Mouse (Mus musculus) ovary, adult 10 weeks (tissue): Measurements from ENCODE around the gene Ccr8. TPM values are rescaled to one million over a fixed set of nuclear protein-coding genes. Genes with fewer than 3 reads are reported as not detected.

Source experiments
- polyA plus RNA-seq: library from polyadenylated mRNA; stranded (reverse); fragments of 350-450 nt; fragmentation: Illumina TruSeq; extraction: RNeasy Lipid Tissue Mini Kit (QIAGEN cat#74804); gene quantifications from one replicate; pipeline ENCODE4 v1.2.3, GENCODE M21; 2014

The Ccr8 gene
- not detected for polyA plus RNA-seq

GRCm38 (mm10) chr9:120091696-120092238, at the start of gene Ccr8:
Gene Ccr8 (plus strand): TSS chr9:120092114.

GRCm38 (mm10) chr9:120069779-120070178, 22.1 kb upstream of the Ccr8 start, which contains the start of gene Cx3cr1:
Gene Cx3cr1 (minus strand): TSS chr9:120069879.

DNA sequence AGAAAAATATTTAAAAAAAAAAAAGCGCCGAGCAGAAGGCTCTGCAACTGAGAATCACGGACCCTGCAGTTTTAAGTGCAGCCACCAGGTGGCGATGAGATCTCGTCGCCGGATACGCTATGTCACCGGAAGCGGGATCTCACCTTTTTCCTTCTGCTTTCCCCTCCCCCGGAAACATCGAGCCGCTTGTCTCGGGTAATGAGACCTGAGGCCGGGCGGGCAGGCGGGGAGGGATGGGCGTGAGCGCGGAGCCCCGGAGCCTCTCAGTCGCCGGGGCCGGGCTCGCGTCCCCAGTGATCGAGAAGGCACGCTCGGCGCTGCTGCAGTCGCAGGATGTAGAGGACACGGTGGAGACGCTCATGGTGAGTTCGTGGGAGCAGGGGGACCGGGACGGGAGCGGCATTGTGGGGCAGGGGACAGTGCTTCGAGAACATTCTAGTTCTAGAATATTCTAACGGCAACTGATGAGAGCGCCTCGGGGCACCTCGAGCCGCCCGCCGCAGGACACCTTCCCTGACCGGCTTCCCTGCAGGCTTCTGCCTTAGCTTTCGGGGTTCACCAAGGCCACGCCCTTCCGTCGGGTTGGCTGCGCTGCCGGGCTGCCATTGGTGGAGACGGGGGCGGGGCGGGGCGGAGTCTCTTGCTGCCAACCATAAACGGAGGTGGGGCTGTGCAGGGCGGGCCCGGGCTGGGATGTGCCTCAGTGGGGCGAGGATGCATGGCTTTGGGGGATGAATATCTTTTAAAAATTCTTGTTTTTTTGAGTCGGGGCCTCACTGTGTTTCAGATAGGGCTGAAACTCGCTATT, 18.5 kb downstream of the Ccr8 start, which contains the start of gene Slc25a38:
Gene Slc25a38 (plus strand): TSS at position 164 of the 808 bp plus-strand sequence.

GRCm38 (mm10) chr9:120127538-120128251, 35.8 kb downstream of the Ccr8 start, which contains the start of gene Rpsa:
Gene Rpsa (plus strand): TSS chr9:120127689.

Other genes with a start within 250 kb of the Ccr8 start
- gene Wdr48, start 197.2 kb upstream of the Ccr8 start, polyA plus RNA-seq, result 79.1 TPM
- 3.8 TPM for gene Gorasp1, start 154.5 kb upstream of the Ccr8 start, polyA plus RNA-seq
- gene Ttc21a, start 154.5 kb upstream of the Ccr8 start, polyA plus RNA-seq, result 0.37 TPM
- not detected for gene Csrnp1, start 107.5 kb upstream of the Ccr8 start, polyA plus RNA-seq
- not detected for gene Xirp1, start 68.5 kb upstream of the Ccr8 start, polyA plus RNA-seq
- 10.5 TPM for gene Cx3cr1, start 22.2 kb upstream of the Ccr8 start, polyA plus RNA-seq
- 1.7 TPM for gene Slc25a38, start 18.3 kb downstream of the Ccr8 start, polyA plus RNA-seq
- 168 TPM for gene Rpsa, start 35.6 kb downstream of the Ccr8 start, polyA plus RNA-seq
- 0.57 TPM for gene Mobp, start 57.6 kb downstream of the Ccr8 start, polyA plus RNA-seq
- 1.7 TPM for gene Myrip, start 209.4 kb downstream of the Ccr8 start, polyA plus RNA-seq